Mouse (Mus musculus): Measurements from ENCODE around the gene Exoc8. TPM values are rescaled to one million over a fixed set of nuclear protein-coding genes. Genes with fewer than 3 reads are reported as not detected.

The Exoc8 gene
- polyA plus RNA-seq (2014; fragmentation: Nextera tagmentation; extraction: Ambion mirVana) = 6.7 and 8.7 TPM in 2 replicates

- Histone ChIP-seq H3K9me3 (ENCODE audit: control insufficient read depth, low read length) (no peaks in the 10 kb centered on the region), H3K4me3 (ENCODE audit: low read depth, low read length) (peak within 1 kb of the TSS; percentile 76), H3K27me3 (ENCODE audit: control insufficient read depth, insufficient read depth, low read length) (no peaks in the 10 kb centered on the region), H3K4me1 (replicated peaks; ENCODE audit: control insufficient read depth, insufficient read depth, low read length) (peaks cover 6% of the 10 kb centered on the region), H3K27ac (ENCODE audit: low read depth, low read length) (peak within 1 kb of the TSS; percentile 75), H3K9ac (ENCODE audit: low read depth, low read length) (peak within 1 kb of the TSS; percentile 82), H3K36me3 (ENCODE audit: control insufficient read depth, insufficient read depth, low read length) (no peaks in the 10 kb centered on the region; the same call in 1 of the 2 replicates), H3K4me2 (replicated peaks; ENCODE audit: low read depth, low read length) (peak within 1 kb of the TSS; percentile 99)
- DNase-seq (ENCODE audit: low spot score) (peak; percentile 99), ATAC-seq (ENCODE audit: low FRiP score) (peak; percentile 84)
- under 1% methylated on average over 109 of the region's 114 CpGs for WGBS
Measured at GRCm38 (mm10) chr8:124897386-124898250, at the start of gene Exoc8, which contains the start of gene Sprtn. Gene Exoc8 (minus strand): TSS chr8:124897705. Gene Sprtn (plus strand): TSS chr8:124897886.

- ATAC-seq (ENCODE audit: low FRiP score) (no peak), DNase-seq (ENCODE audit: low spot score) (no peak)
- H3K9me3 ChIP-seq (ENCODE audit: control insufficient read depth, low read length) = no peaks in the 10 kb centered on the region
- no peak overlapping the region for H3K4me2 ChIP-seq (replicated peaks; ENCODE audit: low read depth, low read length)
- no peaks in the 10 kb centered on the region for H3K27me3 ChIP-seq (ENCODE audit: control insufficient read depth, insufficient read depth, low read length)
- H3K4me1 ChIP-seq (replicated peaks; ENCODE audit: control insufficient read depth, insufficient read depth, low read length) = no peaks in the 10 kb centered on the region; the same call in 1 of the 2 replicates
- H3K4me3 ChIP-seq (ENCODE audit: low read depth, low read length) = no peak overlapping the region
- WGBS = 58% methylated on average over 7 of the region's 7 CpGs
- no peak overlapping the region for H3K9ac ChIP-seq (ENCODE audit: low read depth, low read length)
- H3K36me3 ChIP-seq (ENCODE audit: control insufficient read depth, insufficient read depth, low read length) = no peaks in the 10 kb centered on the region
- no peak overlapping the region for H3K27ac ChIP-seq (ENCODE audit: low read depth, low read length)
Measured at GRCm38 (mm10) chr8:124944406-124944805, 46.9 kb upstream of the Exoc8 start.

DNA sequence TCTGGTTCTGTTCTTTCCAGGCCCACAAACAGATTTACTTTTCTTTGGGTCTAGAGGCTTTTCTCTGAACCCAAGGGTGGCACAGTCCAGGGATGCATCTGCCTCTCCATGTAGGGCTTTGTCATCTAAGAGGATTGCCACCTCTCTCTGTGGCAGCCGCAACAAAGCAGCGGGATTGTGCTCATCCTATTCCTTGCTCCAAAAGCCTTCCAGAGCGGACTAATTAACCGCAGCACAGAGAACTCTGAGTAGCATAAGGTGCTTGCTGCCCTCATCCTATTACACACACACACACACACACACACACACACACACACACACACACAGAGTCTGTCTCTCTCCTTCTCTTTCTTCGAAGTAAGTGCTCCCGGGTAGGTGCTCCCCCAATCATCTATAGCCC is 46.3 kb upstream of the Exoc8 start:
- no peaks in the 10 kb centered on the region for H3K9me3 ChIP-seq (ENCODE audit: control insufficient read depth, low read length)
- no peak overlapping the region for H3K27ac ChIP-seq (ENCODE audit: low read depth, low read length)
- no peaks in the 10 kb centered on the region; the same call in 1 of the 2 replicates for H3K4me1 ChIP-seq (replicated peaks; ENCODE audit: control insufficient read depth, insufficient read depth, low read length)
- H3K27me3 ChIP-seq (ENCODE audit: control insufficient read depth, insufficient read depth, low read length) = no peaks in the 10 kb centered on the region
- ATAC-seq (ENCODE audit: low FRiP score) = no peak
- H3K9ac ChIP-seq (ENCODE audit: low read depth, low read length) = no peak overlapping the region
- H3K36me3 ChIP-seq (ENCODE audit: control insufficient read depth, insufficient read depth, low read length) = 0 out of 2 replicates have a peak, but pooled peaks cover 4% of the 10 kb centered on the region
- H3K4me3 ChIP-seq (ENCODE audit: low read depth, low read length) = no peak overlapping the region
- 94% methylated on average over 6 of the region's 6 CpGs for WGBS
- no peak for DNase-seq (ENCODE audit: low spot score)
- no peak overlapping the region for H3K4me2 ChIP-seq (replicated peaks; ENCODE audit: low read depth, low read length)

DNA sequence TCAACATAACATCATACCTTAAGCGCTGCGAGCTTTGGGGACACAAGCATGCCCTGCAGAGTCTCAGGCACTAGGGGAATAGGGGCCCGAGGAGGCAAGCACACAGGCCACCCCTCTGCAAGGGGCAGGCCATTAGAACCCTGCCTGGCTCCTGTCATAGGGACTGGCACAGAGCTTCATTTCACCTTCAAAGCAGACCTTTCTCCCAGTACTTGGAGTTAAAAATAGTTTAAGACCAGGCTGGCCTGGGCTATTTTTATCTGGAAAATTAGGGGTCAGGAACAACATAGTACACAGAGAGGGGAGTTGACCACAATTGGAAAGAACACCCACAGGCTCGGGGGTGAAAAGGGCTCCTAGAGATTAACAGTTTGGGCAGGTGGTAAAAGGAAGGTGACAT is 39.8 kb upstream of the Exoc8 start:
- 93% methylated on average over 4 of the region's 4 CpGs for WGBS

DNA sequence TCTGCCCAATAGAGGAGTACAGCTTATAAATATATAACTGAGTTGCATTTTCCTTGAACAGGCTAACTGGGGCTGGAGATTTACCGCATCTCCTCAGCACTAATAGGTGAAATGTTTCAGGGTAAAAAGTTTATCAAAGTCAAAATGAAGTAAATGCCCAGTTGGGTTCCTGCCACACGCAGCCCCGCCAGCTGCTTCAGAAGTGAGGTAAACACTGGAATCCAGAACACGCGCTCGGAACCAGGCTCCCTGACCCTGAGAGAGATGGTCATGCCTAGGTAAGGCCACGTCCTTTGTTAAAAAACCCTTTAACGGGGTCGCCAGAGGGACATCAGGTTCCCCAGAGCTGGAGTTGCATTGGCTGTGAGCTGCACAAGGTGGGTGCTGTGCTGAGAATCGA is 39.2 kb upstream of the Exoc8 start:
- ATAC-seq (ENCODE audit: low FRiP score) = no peak
- Histone ChIP-seq H3K36me3 (ENCODE audit: control insufficient read depth, insufficient read depth, low read length) (0 out of 2 replicates have a peak, but pooled peaks cover 4% of the 10 kb centered on the region), H3K4me3 (ENCODE audit: low read depth, low read length) (no peak overlapping the region), H3K9me3 (ENCODE audit: control insufficient read depth, low read length) (no peaks in the 10 kb centered on the region), H3K27ac (ENCODE audit: low read depth, low read length) (no peak overlapping the region), H3K4me2 (replicated peaks; ENCODE audit: low read depth, low read length) (no peak overlapping the region), H3K4me1 (replicated peaks; ENCODE audit: control insufficient read depth, insufficient read depth, low read length) (no peaks in the 10 kb centered on the region), H3K9ac (ENCODE audit: low read depth, low read length) (no peak overlapping the region), H3K27me3 (ENCODE audit: control insufficient read depth, insufficient read depth, low read length) (no peaks in the 10 kb centered on the region)
- WGBS = 97% methylated on average over 10 of the region's 10 CpGs
- no peak for DNase-seq (ENCODE audit: low spot score)

More for the DNA sequence above, 39.8 kb upstream of the Exoc8 start:
- Histone ChIP-seq H3K4me2 (replicated peaks; ENCODE audit: low read depth, low read length) (no peak overlapping the region), H3K4me1 (replicated peaks; ENCODE audit: control insufficient read depth, insufficient read depth, low read length) (no peaks in the 10 kb centered on the region), H3K4me3 (ENCODE audit: low read depth, low read length) (no peak overlapping the region), H3K27ac (ENCODE audit: low read depth, low read length) (no peak overlapping the region), H3K36me3 (ENCODE audit: control insufficient read depth, insufficient read depth, low read length) (0 out of 2 replicates have a peak, but pooled peaks cover 4% of the 10 kb centered on the region), H3K9ac (ENCODE audit: low read depth, low read length) (no peak overlapping the region), H3K9me3 (ENCODE audit: control insufficient read depth, low read length) (no peaks in the 10 kb centered on the region), H3K27me3 (ENCODE audit: control insufficient read depth, insufficient read depth, low read length) (no peaks in the 10 kb centered on the region)
- DNase-seq (ENCODE audit: low spot score) (no peak), ATAC-seq (ENCODE audit: low FRiP score) (no peak)

DNA sequence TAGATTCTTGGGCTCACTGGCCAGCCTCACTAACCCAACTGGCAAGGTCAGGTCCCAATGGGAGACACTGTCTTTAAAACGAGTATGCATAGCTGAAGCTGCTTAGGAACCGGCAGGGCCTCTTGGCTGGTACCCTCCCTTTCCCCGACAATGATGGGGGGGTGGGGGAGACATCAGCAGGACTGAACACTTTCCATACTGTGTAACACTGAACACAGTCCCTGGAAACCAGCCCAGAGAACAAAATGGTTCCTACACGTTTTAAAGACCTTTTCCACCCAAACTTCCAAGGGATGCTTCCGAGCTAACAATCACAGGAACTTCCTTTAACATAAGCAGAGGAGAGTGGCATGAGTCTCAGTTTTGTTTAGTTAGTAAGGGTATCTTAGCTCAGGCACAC is 37.6 kb upstream of the Exoc8 start:
- 0 out of 2 replicates have a peak, but pooled peaks cover 8% of the 10 kb centered on the region for H3K36me3 ChIP-seq (ENCODE audit: control insufficient read depth, insufficient read depth, low read length)
- no peak overlapping the region for H3K9ac ChIP-seq (ENCODE audit: low read depth, low read length)
- H3K4me2 ChIP-seq (replicated peaks; ENCODE audit: low read depth, low read length) = no peak overlapping the region
- H3K27me3 ChIP-seq (ENCODE audit: control insufficient read depth, insufficient read depth, low read length) = no peaks in the 10 kb centered on the region
- no peak for ATAC-seq (ENCODE audit: low FRiP score)
- DNase-seq (ENCODE audit: low spot score) = no peak
- H3K4me1 ChIP-seq (replicated peaks; ENCODE audit: control insufficient read depth, insufficient read depth, low read length) = no peaks in the 10 kb centered on the region
- no peak overlapping the region for H3K4me3 ChIP-seq (ENCODE audit: low read depth, low read length)
- H3K27ac ChIP-seq (ENCODE audit: low read depth, low read length) = no peak overlapping the region
- WGBS = 94% methylated on average over 5 of the region's 5 CpGs
- no peaks in the 10 kb centered on the region for H3K9me3 ChIP-seq (ENCODE audit: control insufficient read depth, low read length)

DNA sequence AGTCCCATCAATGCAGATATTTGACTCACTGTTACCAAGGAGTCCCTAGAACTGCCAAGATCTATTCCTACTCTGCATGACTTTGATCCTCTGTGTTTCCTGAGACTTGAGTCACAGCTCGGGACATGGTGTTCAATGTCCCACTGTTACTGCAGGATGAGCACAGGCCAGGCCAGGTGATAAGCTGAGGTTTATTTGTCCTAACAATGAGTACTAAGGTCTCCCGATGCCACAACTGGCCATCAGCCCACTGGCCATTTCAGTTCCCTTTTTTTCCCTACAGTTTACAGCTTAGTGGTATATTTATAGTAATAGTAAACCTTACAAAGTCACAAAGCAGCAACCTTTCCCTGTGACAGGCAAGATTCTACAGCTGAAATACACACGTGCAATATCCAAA is 34.9 kb upstream of the Exoc8 start:
- 83% methylated on average over 3 of the region's 3 CpGs for WGBS
- no peak for ATAC-seq (ENCODE audit: low FRiP score)

DNA sequence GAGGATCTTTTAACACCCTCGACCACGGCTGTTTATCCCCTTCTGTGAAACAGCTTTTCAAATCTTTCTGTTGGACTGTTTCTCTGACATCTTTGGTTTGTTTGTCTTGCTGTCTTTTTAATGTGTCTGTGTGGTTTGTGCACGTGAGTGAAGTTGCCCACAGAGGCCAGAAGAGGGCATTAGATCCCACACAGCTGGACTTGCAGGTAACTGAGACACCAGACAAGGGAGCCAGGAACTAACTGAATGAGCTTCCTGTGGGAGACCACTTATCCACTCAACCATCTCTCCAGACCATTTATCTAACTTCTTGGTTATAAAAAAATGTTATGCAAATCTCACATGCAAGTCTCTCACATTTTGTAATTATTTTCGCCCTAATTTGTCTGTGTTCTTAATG is 33.1 kb upstream of the Exoc8 start:
- Histone ChIP-seq H3K4me1 (replicated peaks; ENCODE audit: control insufficient read depth, insufficient read depth, low read length) (no peaks in the 10 kb centered on the region), H3K4me2 (replicated peaks; ENCODE audit: low read depth, low read length) (no peak overlapping the region), H3K27me3 (ENCODE audit: control insufficient read depth, insufficient read depth, low read length) (no peaks in the 10 kb centered on the region), H3K4me3 (ENCODE audit: low read depth, low read length) (no peak overlapping the region), H3K9ac (ENCODE audit: low read depth, low read length) (no peak overlapping the region), H3K36me3 (ENCODE audit: control insufficient read depth, insufficient read depth, low read length) (0 out of 2 replicates have a peak, but pooled peaks cover 4% of the 10 kb centered on the region), H3K27ac (ENCODE audit: low read depth, low read length) (no peak overlapping the region), H3K9me3 (ENCODE audit: control insufficient read depth, low read length) (no peaks in the 10 kb centered on the region)
- ATAC-seq (ENCODE audit: low FRiP score) = no peak
- DNase-seq (ENCODE audit: low spot score) = no peak
- WGBS = 83% methylated on average over 4 of the region's 4 CpGs

More for the DNA sequence above, 34.9 kb upstream of the Exoc8 start:
- no peak for DNase-seq (ENCODE audit: low spot score)
- Histone ChIP-seq H3K9me3 (ENCODE audit: control insufficient read depth, low read length) (no peaks in the 10 kb centered on the region), H3K27me3 (ENCODE audit: control insufficient read depth, insufficient read depth, low read length) (no peaks in the 10 kb centered on the region), H3K4me2 (replicated peaks; ENCODE audit: low read depth, low read length) (no peak overlapping the region), H3K9ac (ENCODE audit: low read depth, low read length) (no peak overlapping the region), H3K27ac (ENCODE audit: low read depth, low read length) (no peak overlapping the region), H3K4me3 (ENCODE audit: low read depth, low read length) (no peak overlapping the region), H3K36me3 (ENCODE audit: control insufficient read depth, insufficient read depth, low read length) (0 out of 2 replicates have a peak, but pooled peaks cover 4% of the 10 kb centered on the region), H3K4me1 (replicated peaks; ENCODE audit: control insufficient read depth, insufficient read depth, low read length) (no peaks in the 10 kb centered on the region)
